ENCODE assay signal across 9 mouse cellular contexts in genomic region chr1:84619131-84619760, GRCm38 (mm10).
DNase-seq lines count a peak whose midpoint lies in the region; ATAC-seq and TF ChIP-seq lines count a peak whose summit lies in the region.
"Had no signal": no experiment of that assay in that cellular context is flagged by ENCODE, and none has a peak within 500 bp of the region (broad histone marks: within the 10 kb centered on the region; RNA-seq: fewer than 3 reads in every experiment).

No protein-coding gene starts in this region.

- no peaks in the 10 kb centered on the region for H3K36me3 ChIP-seq in embryonic facial prominence, embryonic 12.5 days
- no peaks in the 10 kb centered on the region for H3K36me3 ChIP-seq in embryonic facial prominence, embryonic 10.5 days (replicated peaks)
- no peaks in the 10 kb centered on the region for H3K36me3 ChIP-seq in kidney, adult 2 months (ENCODE audit: control insufficient read depth, insufficient read depth, low read length)

- H3K4me2 ChIP-seq in embryonic facial prominence, embryonic 12.5 days (replicated peaks) = peak overlapping the region; percentile 12; the same call in 1 of the 2 replicates

- TF ChIP-seq CTCF in kidney, adult 2 months (conservative IDR thresholded peaks at IDR 0.05; ENCODE audit: insufficient read depth, insufficient read length, low read depth, low read length) = no peak

- H3K27me3 ChIP-seq in embryonic facial prominence, embryonic 12.5 days = no peaks in the 10 kb centered on the region
- H3K27me3 ChIP-seq in embryonic facial prominence, embryonic 10.5 days (replicated peaks; ENCODE audit: low read depth, poor library complexity, severe bottlenecking) = peaks cover 11% of the 10 kb centered on the region; the same call in 1 of the 2 replicates
- H3K27me3 ChIP-seq in kidney, adult 2 months (replicated peaks; ENCODE audit: control insufficient read depth, insufficient read depth, low read length) = no peaks in the 10 kb centered on the region; the same call in 1 of the 2 replicates

- DNase-seq in embryonic facial prominence, embryonic 10.5 days (ENCODE audit: low spot score) = no peak
- DNase-seq in kidney, postnatal 4 days = peak; percentile 23 to 43
- no peak for DNase-seq in kidney, adult 2 months
- DNase-seq in layer of hippocampus, postnatal 36 days = peak; percentile 26 to 27
- peak; percentile 44 for DNase-seq in right cerebral cortex, postnatal 25 days
- DNase-seq in thymus, postnatal 14 days = no peak
- DNase-seq in cerebellum, postnatal 36 days = no peak
- DNase-seq: lung, adult 2 months had no signal

- no peaks in the 10 kb centered on the region for H3K9me3 ChIP-seq in embryonic facial prominence, embryonic 12.5 days
- H3K9me3 ChIP-seq in embryonic facial prominence, embryonic 10.5 days = no peaks in the 10 kb centered on the region

- H3K9ac ChIP-seq in embryonic facial prominence, embryonic 12.5 days = no peak overlapping the region

- WGBS in embryonic facial prominence, embryonic 12.5 days = 46% methylated on average over 16 of the region's 16 CpGs
- 62% methylated on average over 16 of the region's 16 CpGs for WGBS in embryonic facial prominence, embryonic 10.5 days
- 29% methylated on average over 16 of the region's 16 CpGs for WGBS in kidney, adult 2 months

- no peaks in the 10 kb centered on the region for H3K4me1 ChIP-seq in embryonic facial prominence, embryonic 12.5 days
- peaks cover 13% of the 10 kb centered on the region for H3K4me1 ChIP-seq in embryonic facial prominence, embryonic 10.5 days
- H3K4me1 ChIP-seq in kidney, adult 2 months (ENCODE audit: control insufficient read depth, insufficient read depth, low read length) = no peaks in the 10 kb centered on the region

- no peak for TF ChIP-seq POLR2A in kidney, adult 2 months (IDR thresholded peaks at IDR 0.05; ENCODE audit: low read depth, low read length)

- H3K4me3 ChIP-seq in embryonic facial prominence, embryonic 12.5 days = no peak overlapping the region
- no peak overlapping the region for H3K4me3 ChIP-seq in embryonic facial prominence, embryonic 10.5 days
- H3K4me3 ChIP-seq in kidney, adult 2 months (ENCODE audit: insufficient read depth, low read depth, low read length) = no peak overlapping the region

- no peak overlapping the region for H3K27ac ChIP-seq in embryonic facial prominence, embryonic 12.5 days
- no peak overlapping the region for H3K27ac ChIP-seq in embryonic facial prominence, embryonic 10.5 days (replicated peaks)
- no peak overlapping the region for H3K27ac ChIP-seq in kidney, adult 2 months (ENCODE audit: insufficient read depth, low read depth, low read length)

- ATAC-seq in embryonic facial prominence, embryonic 12.5 days (ENCODE audit: insufficient number of reproducible peaks, insufficient read depth, low FRiP score, low TSS enrichment) = no peak

Comparison
In these comparisons a context has a peak if more than half of its experiments do, and no peak if none do; other contexts are left out.
1. DNase-seq: peak in kidney, postnatal 4 days (2 of 2), layer of hippocampus, postnatal 36 days (2 of 2) and right cerebral cortex, postnatal 25 days (single experiment); none in embryonic facial prominence, embryonic 10.5 days (single experiment), kidney, adult 2 months (single experiment), thymus, postnatal 14 days (single experiment) and cerebellum, postnatal 36 days (0 of 2).